Comparison of ENCODE assay signal across 14 mouse cellular contexts in genomic region chr15:77784039-77784824, GRCm38 (mm10). TPM values are rescaled to one million over a fixed set of nuclear protein-coding genes. Genes with fewer than 3 reads are reported as not detected.
DNase-seq lines count a peak whose midpoint lies in the region; TF ChIP-seq lines count a peak whose summit lies in the region.
"Had no signal": no experiment of that assay in that cellular context is flagged by ENCODE, and none has a peak within 500 bp of the region (broad histone marks: within the 10 kb centered on the region; RNA-seq: fewer than 3 reads in every experiment).

No protein-coding gene starts in this region.

- H3K27ac ChIP-seq in embryonic fibroblast, embryonic 13.5 days (ENCODE audit: insufficient read depth, low read length) = peak overlapping the region; percentile 1
- peak overlapping the region; percentile 91 for H3K27ac ChIP-seq in olfactory bulb, adult 2 months (ENCODE audit: insufficient read depth, low read depth, low read length)
- H3K27ac ChIP-seq: forebrain, embryonic 10.5 days; heart, embryonic 13.5 days; lung, embryonic 15.5 days; neural tube, embryonic 12.5 days had no signal

- no peak for TF ChIP-seq POLR2A in embryonic fibroblast, embryonic 13.5 days (IDR thresholded peaks at IDR 0.05; ENCODE audit: low read depth, low read length)
- TF ChIP-seq POLR2A in olfactory bulb, adult 2 months (IDR thresholded peaks at IDR 0.05; ENCODE audit: insufficient read depth, low read depth, low read length) = no peak

- WGBS in olfactory bulb, adult 2 months = 49% methylated on average over 22 of the region's 22 CpGs

- peaks cover 7% of the 10 kb centered on the region; the same call in 1 of the 2 replicates for H3K4me1 ChIP-seq in embryonic fibroblast, embryonic 13.5 days (ENCODE audit: control insufficient read depth, insufficient read depth, low read length)
- peaks cover 41% of the 10 kb centered on the region for H3K4me1 ChIP-seq in olfactory bulb, adult 2 months (ENCODE audit: control insufficient read depth, insufficient read depth, low read length)
- H3K4me1 ChIP-seq: forebrain, embryonic 10.5 days; heart, embryonic 13.5 days; lung, embryonic 15.5 days; neural tube, embryonic 12.5 days had no signal

- peak; percentile 75 for DNase-seq in layer of hippocampus, adult 11-12 months (ENCODE audit: low spot score)
- no peak for DNase-seq in layer of hippocampus, postnatal 10 days (ENCODE audit: low spot score in 2 of 2)
- peak; percentile 71 to 86 for DNase-seq in frontal cortex, postnatal 36 days (ENCODE audit: low spot score in 2 of 2)
- no peak for DNase-seq in adrenal gland, adult (ENCODE audit: inconsistent age in 2 of 2, low spot score in 1 of 2)
- DNase-seq in adrenal gland, postnatal 4 days (ENCODE audit: low spot score in 2 of 2) = no peak
- DNase-seq: cerebellum, adult 2 months had no signal

- no peak overlapping the region for H3K4me3 ChIP-seq in embryonic fibroblast, embryonic 13.5 days (ENCODE audit: insufficient read depth, low read length)
- H3K4me3 ChIP-seq in olfactory bulb, adult 2 months (ENCODE audit: insufficient read depth, low read depth, low read length) = no peak overlapping the region
- H3K4me3 ChIP-seq: forebrain, embryonic 10.5 days; heart, embryonic 13.5 days; lung, embryonic 15.5 days; neural tube, embryonic 12.5 days had no signal

- TF ChIP-seq CTCF in embryonic fibroblast, embryonic 13.5 days (IDR thresholded peaks at IDR 0.05; ENCODE audit: borderline replicate concordance, insufficient read depth, low read length) = no peak
- no peak for TF ChIP-seq CTCF in olfactory bulb, adult 2 months (IDR thresholded peaks at IDR 0.05; ENCODE audit: insufficient read depth, low read depth, low read length)

RNA-seq across cellular contexts. Expression of gene Apol8, which starts 27.4 kb away (rescaled TPM):
- total RNA-seq in layer of hippocampus, postnatal 10 days (2021) = 1 to 10 TPM; 1.4 to 1.8 TPM
- polyA plus RNA-seq in embryonic fibroblast, embryonic 13.5 days (2011; ENCODE audit: insufficient read length, low read depth, missing spikeins) = 0.58 and 2.6 TPM in 2 replicates
- not detected in 2 replicates for polyA plus RNA-seq in olfactory bulb, adult 2 months (2012; ENCODE audit: insufficient read depth, insufficient read length, low replicate concordance, missing spikeins)
- total RNA-seq in adrenal gland, postnatal 4 days (2021) = 1 to 10 TPM; 1.7 to 4.8 TPM
- polyA plus RNA-seq: G1E; intestine, postnatal 0 days; lung, embryonic 15.5 days had no signal

RNA-seq across cellular contexts. Expression of gene Apol9b, which starts 55.4 kb away (rescaled TPM):
- not detected for total RNA-seq in layer of hippocampus, postnatal 10 days (2021)
- polyA plus RNA-seq in embryonic fibroblast, embryonic 13.5 days (2011; ENCODE audit: insufficient read length, low read depth, missing spikeins) = 0.46 and 1.3 TPM in 2 replicates
- polyA plus RNA-seq in olfactory bulb, adult 2 months (2012; ENCODE audit: insufficient read depth, insufficient read length, low replicate concordance, missing spikeins) = not detected in 2 replicates
- under 1 TPM; 0.20 to 0.25 TPM for total RNA-seq in adrenal gland, postnatal 4 days (2021)
- total RNA-seq: G1E had no signal
- polyA plus RNA-seq: forebrain, embryonic 10.5 days; G1E; lung, embryonic 15.5 days; neural tube, embryonic 12.5 days had no signal

RNA-seq across cellular contexts. Expression of gene Myh9, which starts 57.7 kb away (rescaled TPM):
- 10 to 100 TPM; 65.2 to 75.2 TPM for total RNA-seq in layer of hippocampus, postnatal 10 days (2021)
- polyA plus RNA-seq in embryonic fibroblast, embryonic 13.5 days (2011; ENCODE audit: insufficient read length, low read depth, missing spikeins) = 718 and 1,071 TPM in 2 replicates
- 307 and 350 TPM in 2 replicates for polyA plus RNA-seq in olfactory bulb, adult 2 months (2012; ENCODE audit: insufficient read depth, insufficient read length, low replicate concordance, missing spikeins)
- total RNA-seq in adrenal gland, postnatal 4 days (2021) = 100 to 1,000 TPM; 251 to 311 TPM

Comparison
In these comparisons a context has a peak if more than half of its experiments do, and no peak if none do; other contexts are left out.
1. DNase-seq: peak in layer of hippocampus, adult 11-12 months (single experiment) and frontal cortex, postnatal 36 days (2 of 2); none in layer of hippocampus, postnatal 10 days (0 of 2), adrenal gland, adult (0 of 2) and adrenal gland, postnatal 4 days (0 of 2).